Mouse (Mus musculus) limb, embryonic 14.5 days (tissue): Measurements from ENCODE around the gene Zdhhc1. TPM values are rescaled to one million over a fixed set of nuclear protein-coding genes. Genes with fewer than 3 reads are reported as not detected.

ENCODE experiments used
- ATAC-seq: fragments of 200-750 bp; cut with Nextera tagmentation; 2 replicates; pipeline ENCODE4 v1.8.0; 2017; ENCODE audit warnings: low read depth, moderate number of reproducible peaks, moderate TSS enrichment; ENCODE audit not compliant: low FRiP score
- DNase-seq: peaks from one replicate; pipeline ENCODE4 v3.0.0-alpha.2; 2015; ENCODE audit warnings: low spot score
- H3K27ac ChIP-seq: fragments of 300-500 bp; sonication (generic); replicated peaks from 2 replicates; pipeline ENCODE4 v1.5.1; 2014; ENCODE audit warnings: low read depth, mild to moderate bottlenecking, low read length, moderate library complexity, mixed read lengths
- H3K27me3 ChIP-seq: fragments of 300-500 bp; sonication (generic); 2 replicates; pipeline ENCODE4 v1.6.1; 2014; ENCODE audit warnings: low read length, mixed read lengths; ENCODE audit not compliant: control insufficient read depth, insufficient read depth
- H3K36me3 ChIP-seq: fragments of 300-500 bp; sonication (generic); 2 replicates; pipeline ENCODE4 v1.6.1; 2014; ENCODE audit warnings: mild to moderate bottlenecking, low read length, moderate library complexity, mixed read lengths; ENCODE audit not compliant: control insufficient read depth, insufficient read depth
- H3K4me1 ChIP-seq: fragments of 300-500 bp; sonication (generic); 2 replicates; pipeline ENCODE4 v1.6.1; 2014; ENCODE audit warnings: antibody characterized with exemption, low read length, mixed read lengths; ENCODE audit not compliant: control insufficient read depth, insufficient read depth
- H3K4me2 ChIP-seq: fragments of 300-500 bp; sonication (generic); replicated peaks from 2 replicates; pipeline ENCODE4 v1.6.1; 2014; ENCODE audit warnings: low read depth, mild to moderate bottlenecking, low read length, moderate library complexity; ENCODE audit not compliant: severe bottlenecking
- H3K4me3 ChIP-seq: fragments of 300-500 bp; sonication (generic); replicated peaks from 2 replicates; pipeline ENCODE4 v1.5.1; 2014; ENCODE audit warnings: low read length
- H3K9ac ChIP-seq: fragments of 300-500 bp; sonication (generic); 2 replicates; pipeline ENCODE4 v1.6.1; 2014; ENCODE audit warnings: mild to moderate bottlenecking, low read depth, low read length, moderate library complexity; ENCODE audit not compliant: severe bottlenecking
- H3K9me3 ChIP-seq: fragments of 300-500 bp; sonication (generic); 2 replicates; pipeline ENCODE4 v1.6.1; 2016; ENCODE audit warnings: low read length; ENCODE audit not compliant: control insufficient read depth
- POLR2A ChIP-seq: fragments of 200-500 bp; IDR thresholded peaks from 2 replicates; pipeline ENCODE4 v1.8.0; 2012; ENCODE audit warnings: inconsistent platforms, mild to moderate bottlenecking, moderate library complexity, borderline replicate concordance; ENCODE audit not compliant: insufficient read depth, insufficient read length; ENCODE audit errors: extremely low read depth
- WGBS: fragments of 180-500 bp; shearing (Covaris S2); extraction: QIAGEN DNeasy Blood & Tissue Kit; methylation state at CpG from one replicate; pipeline ENCODE4 v1.1.7; 2014; 5-methylcytosine and 5-hydroxymethylcytosine counted together
- polyA plus RNA-seq, 2 experiments: library from polyadenylated mRNA; depleted of rRNA in 1 of 2; stranded (reverse) in 1 of 2; unstranded in 1 of 2; fragments of >200 nt; fragmentation: Nextera tagmentation in 1 of 2; extraction: Ambion mirVana in 1 of 2; gene quantifications; 2 replicates each; pipeline versions ENCODE4 v1.2.1 to v1.2.3; 2012 to 2014

The Zdhhc1 gene
- polyA plus RNA-seq, 2 experiments: 36.8 to 72.3 TPM

- peaks cover 58% of the 10 kb centered on the region for H3K36me3 ChIP-seq
- TF ChIP-seq POLR2A: no peak
Measured at GRCm38 (mm10) chr8:105476628-105477413, 19.9 kb downstream of the Zdhhc1 start.

GRCm38 (mm10) chr8:105476161-105476560 is 20.5 kb downstream of the Zdhhc1 start:
- Histone ChIP-seq H3K4me1 (peaks cover 20% of the 10 kb centered on the region), H3K27me3 (peaks cover 11% of the 10 kb centered on the region), H3K9me3 (no peaks in the 10 kb centered on the region), H3K36me3 (peaks cover 54% of the 10 kb centered on the region), H3K4me2 (no peak overlapping the region), H3K27ac (no peak overlapping the region), H3K9ac (no peak overlapping the region), H3K4me3 (no peak overlapping the region)
- TF ChIP-seq POLR2A: no peak
- ATAC-seq: no peak
- WGBS: 95% methylated on average over 7 of the region's 7 CpGs
- no peak for DNase-seq

More at GRCm38 (mm10) chr8:105476628-105477413, 19.9 kb downstream of the Zdhhc1 start:
- DNase-seq (no peak), ATAC-seq (no peak)
- Histone ChIP-seq H3K27me3 (peaks cover 11% of the 10 kb centered on the region), H3K4me2 (no peak overlapping the region), H3K27ac (no peak overlapping the region), H3K4me1 (peaks cover 13% of the 10 kb centered on the region), H3K4me3 (no peak overlapping the region), H3K9ac (no peak overlapping the region), H3K9me3 (no peaks in the 10 kb centered on the region)
- WGBS: 43% methylated on average over 25 of the region's 25 CpGs

GRCm38 (mm10) chr8:105475742-105476141 is 21.0 kb downstream of the Zdhhc1 start:
- no peaks in the 10 kb centered on the region for H3K9me3 ChIP-seq
- WGBS: 93% methylated on average over 8 of the region's 8 CpGs
- H3K4me3 ChIP-seq: no peak overlapping the region
- DNase-seq (no peak), ATAC-seq (no peak)
- H3K27me3 ChIP-seq: peaks cover 11% of the 10 kb centered on the region
- no peak overlapping the region for H3K27ac ChIP-seq
- no peak for TF ChIP-seq POLR2A
- peaks cover 54% of the 10 kb centered on the region for H3K36me3 ChIP-seq
- H3K4me1 ChIP-seq: peaks cover 23% of the 10 kb centered on the region
- H3K9ac ChIP-seq: no peak overlapping the region
- no peak overlapping the region for H3K4me2 ChIP-seq

GRCm38 (mm10) chr8:105475254-105475653 is 21.4 kb downstream of the Zdhhc1 start:
- Histone ChIP-seq H3K4me2 (no peak overlapping the region), H3K27ac (no peak overlapping the region), H3K9ac (no peak overlapping the region), H3K27me3 (peaks cover 11% of the 10 kb centered on the region), H3K4me1 (peaks cover 26% of the 10 kb centered on the region), H3K36me3 (peaks cover 54% of the 10 kb centered on the region), H3K9me3 (no peaks in the 10 kb centered on the region), H3K4me3 (no peak overlapping the region)
- 35% methylated on average over 4 of the region's 4 CpGs for WGBS
- ATAC-seq (no peak), DNase-seq (no peak)
- TF ChIP-seq POLR2A: no peak

GRCm38 (mm10) chr8:105474680-105475079 is 22.0 kb downstream of the Zdhhc1 start:
- Histone ChIP-seq H3K36me3 (peaks cover 48% of the 10 kb centered on the region), H3K27me3 (peaks cover 11% of the 10 kb centered on the region), H3K9ac (no peak overlapping the region), H3K4me3 (no peak overlapping the region), H3K9me3 (no peaks in the 10 kb centered on the region), H3K4me1 (peaks cover 26% of the 10 kb centered on the region), H3K4me2 (no peak overlapping the region), H3K27ac (0 out of 2 replicates have a peak overlapping the region, but pooled peaks have one; percentile 8)
- DNase-seq (no peak), ATAC-seq (no peak)
- no peak for TF ChIP-seq POLR2A
- 42% methylated on average over 5 of the region's 5 CpGs for WGBS
